Mouse (Mus musculus) MEL (cell line): ENCODE measurements at regions not wholly inside any gene's neighbourhood (a gene's known extent, or its start where the extent isn't known, plus 50 kb on each side); places are given as distances from the start of the nearest gene placed in this dataset.
A peak's percentile ranks its signal among the peaks of the same experiment; 100 is the strongest.

Experiments used
- DNase-seq: peaks from one replicate; pipeline ENCODE4 v3.0.0; 2011; ENCODE audit warnings: low read depth, low spot score
- H3K27ac ChIP-seq: 2 replicates; pipeline ENCODE4 v1.5.1; 2012; ENCODE audit warnings: low read depth, mild to moderate bottlenecking, control low read depth, low read length, moderate library complexity; ENCODE audit not compliant: control insufficient read depth
- H3K27me3 ChIP-seq, 2 experiments: fragments of 150-350 bp in 1 of 2; sonication (generic) in 1 of 2; 2 replicates each; pipeline ENCODE4 v1.6.1; 2012; ENCODE audit warnings: low read length in 2 of 2, mild to moderate bottlenecking in 2 of 2, improper control_type of control experiment in 1 of 2, moderate library complexity in 1 of 2; ENCODE audit not compliant: insufficient read depth in 2 of 2, control insufficient read depth in 1 of 2
- H3K36me3 ChIP-seq, 2 experiments: 2 replicates each; pipeline ENCODE4 v1.6.1; 2012 to 2014; ENCODE audit warnings: low read length in 2 of 2, improper control_type of control experiment in 1 of 2, inconsistent platforms in 1 of 2, mild to moderate bottlenecking in 1 of 2; ENCODE audit not compliant: insufficient read depth in 2 of 2, control insufficient read depth in 1 of 2
- H3K4me1 ChIP-seq, 2 experiments: fragments of 150-350 bp in 1 of 2; sonication (generic) in 1 of 2; 2 replicates each; pipeline ENCODE4 v1.6.1; 2012; ENCODE audit warnings: low read length in 2 of 2, improper control_type of control experiment in 1 of 2, mild to moderate bottlenecking in 1 of 2; ENCODE audit not compliant: insufficient read depth in 2 of 2, control insufficient read depth in 1 of 2
- H3K4me3 ChIP-seq, 2 experiments: fragments of 150-350 bp in 1 of 2; sonication (generic) in 1 of 2; 2 replicates each; pipeline ENCODE4 v1.5.1; 2012; ENCODE audit warnings: low read depth in 2 of 2, low read length in 2 of 2, mild to moderate bottlenecking in 2 of 2, moderate library complexity in 2 of 2, control low read depth in 1 of 2, improper control_type of control experiment in 1 of 2; ENCODE audit not compliant: control insufficient read depth in 1 of 2, insufficient read depth in 1 of 2
- H3K79me2 ChIP-seq: 2 replicates; pipeline ENCODE4 v1.6.1; 2012; ENCODE audit warnings: mild to moderate bottlenecking, low read length, moderate library complexity; ENCODE audit not compliant: control insufficient read depth, poor library complexity, insufficient read depth
- H3K9ac ChIP-seq: 2 replicates; pipeline ENCODE4 v1.6.1; 2012; ENCODE audit warnings: low read depth, mild to moderate bottlenecking, control low read depth, low read length, moderate library complexity; ENCODE audit not compliant: control insufficient read depth, poor library complexity, severe bottlenecking
- H3K9me3 ChIP-seq: fragments of 150-350 bp; sonication (generic); replicated peaks from 2 replicates; pipeline ENCODE4 v1.6.1; 2012; ENCODE audit warnings: mild to moderate bottlenecking, low read length, improper control_type of control experiment, moderate library complexity; ENCODE audit not compliant: insufficient read depth
- BHLHE40 ChIP-seq: IDR thresholded peaks from 2 replicates; pipeline ENCODE4 v1.6.1; 2012; ENCODE audit warnings: low read depth, mild to moderate bottlenecking, inconsistent platforms, low read length, improper control_type of control experiment, borderline replicate concordance
- CHD1 ChIP-seq: IDR thresholded peaks from 2 replicates; pipeline ENCODE4 v1.6.1; 2012; ENCODE audit warnings: low read depth, mild to moderate bottlenecking, inconsistent platforms, low read length, improper control_type of control experiment
- CTCF ChIP-seq, 3 experiments: IDR thresholded peaks in 2 of 3; conservative IDR thresholded peaks in 1 of 3; 2 replicates each; pipeline ENCODE4 v1.5.1; 2011 to 2012; ENCODE audit warnings: low read length in 3 of 3, low read depth in 2 of 3, mild to moderate bottlenecking in 2 of 3, improper control_type of control experiment in 1 of 3, inconsistent platforms in 1 of 3, mixed read lengths in 1 of 3, moderate library complexity in 1 of 3; ENCODE audit not compliant: control insufficient read depth in 1 of 3, insufficient read depth in 1 of 3, poor library complexity in 1 of 3, severe bottlenecking in 1 of 3
- ELF1 ChIP-seq: IDR thresholded peaks from 2 replicates; pipeline ENCODE4 v1.6.1; 2014; ENCODE audit warnings: low read depth, mild to moderate bottlenecking, inconsistent platforms, low read length, improper control_type of control experiment, moderate library complexity
- GATA1 ChIP-seq: IDR thresholded peaks from 2 replicates; pipeline ENCODE4 v1.6.1; 2011; ENCODE audit warnings: low read depth, low read length, improper control_type of control experiment
- HCFC1 ChIP-seq: IDR thresholded peaks from 2 replicates; pipeline ENCODE4 v1.6.1; 2012; ENCODE audit warnings: low read depth, mild to moderate bottlenecking, inconsistent platforms, low read length, improper control_type of control experiment, moderate library complexity
- JUND ChIP-seq: IDR thresholded peaks from 2 replicates; pipeline ENCODE4 v1.6.1; 2011; ENCODE audit warnings: low read depth, mild to moderate bottlenecking, improper control_type of control experiment, low read length
- KAT2A ChIP-seq: conservative IDR thresholded peaks from 2 replicates; pipeline ENCODE4 v1.6.1; 2012; ENCODE audit warnings: low read depth, low read length, improper control_type of control experiment, inconsistent platforms
- MAFK ChIP-seq: IDR thresholded peaks from 2 replicates; pipeline ENCODE4 v1.6.1; 2011; ENCODE audit warnings: low read depth, mild to moderate bottlenecking, low read length, improper control_type of control experiment, borderline replicate concordance
- MYC ChIP-seq: IDR thresholded peaks from 2 replicates; pipeline ENCODE4 v1.6.1; 2011; ENCODE audit warnings: low read depth, mild to moderate bottlenecking, low read length, improper control_type of control experiment, moderate library complexity
- POLR2A ChIP-seq, 2 experiments: IDR thresholded peaks; 2 replicates each; pipeline ENCODE4 v1.6.1; 2011 to 2012; ENCODE audit warnings: low read length in 2 of 2, mild to moderate bottlenecking in 2 of 2, control low read depth in 1 of 2, improper control_type of control experiment in 1 of 2, low read depth in 1 of 2, moderate library complexity in 1 of 2; ENCODE audit not compliant: control insufficient read depth in 1 of 2, insufficient read depth in 1 of 2, poor library complexity in 1 of 2
- POLR2AphosphoS2 ChIP-seq: IDR thresholded peaks from 2 replicates; pipeline ENCODE4 v1.6.1; 2011; ENCODE audit warnings: low read length, improper control_type of control experiment
- POLR2AphosphoS5 ChIP-seq: IDR thresholded peaks from 2 replicates; pipeline ENCODE4 v1.6.1; 2012; ENCODE audit warnings: low read depth, borderline replicate concordance, mild to moderate bottlenecking, inconsistent platforms, low read length, moderate library complexity, mixed read lengths
- SIN3A ChIP-seq: IDR thresholded peaks from 2 replicates; pipeline ENCODE4 v1.6.1; 2012; ENCODE audit warnings: low read length, improper control_type of control experiment, inconsistent platforms
- SMC3 ChIP-seq: IDR thresholded peaks from 2 replicates; pipeline ENCODE4 v1.6.1; 2011; ENCODE audit warnings: low read depth, low read length, improper control_type of control experiment
- TBP ChIP-seq: IDR thresholded peaks from 2 replicates; pipeline ENCODE4 v1.8.0; 2011; ENCODE audit warnings: low read depth, low read length, improper control_type of control experiment
- TCF12 ChIP-seq: IDR thresholded peaks from 2 replicates; pipeline ENCODE4 v1.6.1; 2014; ENCODE audit warnings: low read depth, mild to moderate bottlenecking, inconsistent platforms, low read length, improper control_type of control experiment, moderate library complexity
- UBTF ChIP-seq: IDR thresholded peaks from 2 replicates; pipeline ENCODE4 v1.6.1; 2012; ENCODE audit warnings: low read depth, mild to moderate bottlenecking, inconsistent platforms, low read length, improper control_type of control experiment, moderate library complexity, borderline replicate concordance; ENCODE audit not compliant: insufficient read depth
- USF2 ChIP-seq, 2 experiments: IDR thresholded peaks; 2 replicates each; pipeline ENCODE4 v1.6.1; 2011 to 2012; ENCODE audit warnings: improper control_type of control experiment in 2 of 2, low read length in 2 of 2, borderline replicate concordance in 1 of 2, inconsistent platforms in 1 of 2, low read depth in 1 of 2, mild to moderate bottlenecking in 1 of 2; ENCODE audit not compliant: insufficient read depth in 1 of 2
- ZKSCAN1 ChIP-seq: IDR thresholded peaks from 2 replicates; pipeline ENCODE4 v1.6.1; 2012; ENCODE audit warnings: low read depth, mild to moderate bottlenecking, inconsistent platforms, low read length, improper control_type of control experiment, moderate library complexity

DNA sequence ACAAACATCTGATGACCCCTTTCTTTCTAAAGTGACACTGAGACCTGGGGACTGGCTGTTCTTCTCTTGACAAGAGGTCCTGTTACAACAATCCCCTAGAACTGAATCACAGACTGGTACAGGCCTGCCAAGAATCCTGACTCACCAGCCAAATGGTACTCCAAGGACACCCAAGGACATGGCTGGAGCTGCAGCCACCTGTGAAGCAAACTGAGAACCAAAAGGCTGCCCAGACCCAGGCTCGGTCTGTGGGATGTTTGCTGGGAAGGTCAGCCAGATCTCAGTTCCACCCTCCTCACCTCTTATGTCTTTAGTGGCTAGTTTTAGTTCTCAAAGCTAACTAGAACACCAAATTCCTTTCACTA, 112.1 kb upstream of the Fmo9 start:
- no peak overlapping the region for H3K27ac ChIP-seq
- no peaks in the 10 kb centered on the region for H3K9me3 ChIP-seq
- TF ChIP-seq TCF12: no peak
- TF ChIP-seq POLR2AphosphoS5: no peak
- TF ChIP-seq CHD1: no peak
- no peak for TF ChIP-seq ELF1
- no peak overlapping the region for H3K4me3 ChIP-seq
- no peaks in the 10 kb centered on the region for H3K27me3 ChIP-seq
- peaks cover 0 to 9% of the 10 kb centered on the region in 2 experiments; a peak in 1 of 4 replicates for H3K4me1 ChIP-seq
- no peak for DNase-seq
- H3K9ac ChIP-seq: no peak overlapping the region
- H3K36me3 ChIP-seq: peaks cover 0 to 5% of the 10 kb centered on the region in 2 experiments; a peak in 2 of 4 replicates
- no peaks in the 10 kb centered on the region for H3K79me2 ChIP-seq

DNA sequence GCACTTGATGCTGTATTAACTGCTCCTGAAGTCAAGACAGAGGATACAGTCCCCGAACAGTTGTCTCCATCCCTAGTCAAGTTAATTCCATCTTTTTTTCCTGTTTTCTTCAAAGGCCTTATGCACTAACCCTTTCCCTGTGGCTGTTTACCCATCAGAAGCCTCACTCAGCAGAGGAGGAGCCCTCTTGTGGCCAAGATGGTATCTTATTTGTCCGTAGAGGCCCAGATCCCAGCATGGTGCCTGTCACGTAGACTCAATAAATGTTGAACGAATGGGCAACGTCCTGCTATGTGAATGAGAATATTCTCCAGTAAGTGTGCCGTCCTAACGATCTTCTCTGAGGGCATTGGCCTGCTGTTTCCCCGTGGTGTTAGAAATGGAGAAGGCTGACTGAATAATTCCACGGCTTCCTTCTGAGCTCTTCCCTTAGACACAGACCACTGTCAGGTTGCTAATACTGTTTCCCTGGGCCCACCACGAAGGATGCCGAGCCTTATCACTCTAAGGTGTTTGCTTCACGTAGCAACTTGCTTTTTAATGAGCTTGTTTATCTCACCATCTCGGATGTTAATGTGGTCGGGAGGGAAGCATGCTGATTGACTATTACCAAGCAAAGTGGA, 113.1 kb upstream of the Fmo9 start:
- Histone ChIP-seq H3K4me3 (no peak overlapping the region), H3K27me3 (no peaks in the 10 kb centered on the region), H3K4me1 (peaks cover 0 to 12% of the 10 kb centered on the region in 2 experiments; a peak in 1 of 4 replicates), H3K9ac (no peak overlapping the region), H3K9me3 (no peaks in the 10 kb centered on the region), H3K79me2 (no peaks in the 10 kb centered on the region), H3K36me3 (peaks cover 0 to 5% of the 10 kb centered on the region in 2 experiments; a peak in 2 of 4 replicates), H3K27ac (no peak overlapping the region)
- no peak for TF ChIP-seq TBP
- no peak for TF ChIP-seq UBTF
- no peak for TF ChIP-seq POLR2AphosphoS2
- no peak for TF ChIP-seq BHLHE40
- no peak for TF ChIP-seq KAT2A
- no peak for TF ChIP-seq MYC
- TF ChIP-seq SMC3: peak; percentile 24; the same call in 1 of the 2 replicates
- no peak for TF ChIP-seq JUND
- TF ChIP-seq SIN3A: no peak
- no peak for TF ChIP-seq GATA1
- no peak for TF ChIP-seq POLR2A (IDR thresholded peaks at IDR 0.05; ENCODE audit: control insufficient read depth in 1 of 2, insufficient read depth in 1 of 2, low read depth in 1 of 2, low read length in 2 of 2, poor library complexity in 1 of 2)
- no peak for TF ChIP-seq ZKSCAN1
- TF ChIP-seq HCFC1: no peak
- TF ChIP-seq MAFK: no peak
- TF ChIP-seq USF2 (IDR thresholded peaks at IDR 0.05; ENCODE audit: borderline replicate concordance in 1 of 2, insufficient read depth in 1 of 2, low read depth in 1 of 2, low read length in 2 of 2): no peak
- peak in 2 of 3 experiments; percentile 19 to 39; a peak in 3 of 6 replicates for TF ChIP-seq CTCF (IDR thresholded peaks at IDR 0.05 in 2 of 3, conservative IDR thresholded peaks at IDR 0.05 in 1 of 3; ENCODE audit: control insufficient read depth in 1 of 3, insufficient read depth in 1 of 3, low read depth in 2 of 3, low read length in 3 of 3, poor library complexity in 1 of 3, severe bottlenecking in 1 of 3)
- DNase-seq: no peak
